13 mouse cellular contexts compared by ENCODE assay signal in the genomic region with DNA sequence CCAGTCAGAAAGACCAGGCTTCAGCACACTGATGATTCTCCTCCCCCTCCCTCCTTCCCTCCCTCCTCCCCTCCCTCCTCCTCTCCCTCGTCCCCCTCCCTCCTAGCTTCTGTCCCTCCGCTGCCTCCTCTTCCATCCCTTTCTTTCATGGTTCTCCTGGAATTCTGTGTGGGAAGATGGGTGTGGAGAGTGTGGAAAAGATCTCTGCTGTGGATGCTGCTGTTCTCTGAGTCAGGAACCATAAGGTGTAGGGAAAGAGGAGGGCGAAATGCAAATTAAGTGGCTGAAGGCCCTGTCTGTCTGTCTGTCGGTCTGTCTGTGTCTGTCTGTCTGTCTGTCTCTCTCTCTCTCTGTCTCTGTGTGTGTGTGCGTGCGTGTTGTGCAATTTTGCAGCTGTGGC. TPM values are rescaled to one million over a fixed set of nuclear protein-coding genes. Genes with fewer than 3 reads are reported as not detected.
"Had no signal": no experiment of that assay in that cellular context is flagged by ENCODE, and none has a peak within 500 bp of the region (broad histone marks: within the 10 kb centered on the region; RNA-seq: fewer than 3 reads in every experiment).

No protein-coding gene starts in this region.

- H3K36me3 ChIP-seq: limb, embryonic 10.5 days; lung, embryonic 15.5 days; midbrain, embryonic 12.5 days had no signal

- H3K4me2 ChIP-seq: lung, embryonic 15.5 days; midbrain, embryonic 12.5 days had no signal

- H3K4me3 ChIP-seq: layer of hippocampus, adult 2 months; limb, embryonic 10.5 days; lung, embryonic 15.5 days; megakaryocyte, embryonic 14.5 days; midbrain, embryonic 12.5 days had no signal

- DNase-seq: kidney, adult 11 months; kidney, adult 9 months; kidney, postnatal 4 days; lung, postnatal 14 days; thymus, adult 18-20 months; thymus, postnatal 14 days had no signal

- H3K9me3 ChIP-seq: limb, embryonic 10.5 days; lung, embryonic 15.5 days; megakaryocyte, embryonic 14.5 days; midbrain, embryonic 12.5 days had no signal

- H3K9ac ChIP-seq: lung, embryonic 15.5 days; midbrain, embryonic 12.5 days had no signal

- H3K27me3 ChIP-seq: lung, embryonic 15.5 days; midbrain, embryonic 12.5 days had no signal

- H3K27ac ChIP-seq: kidney, postnatal 0 days; layer of hippocampus, adult 2 months; limb, embryonic 10.5 days; lung, embryonic 15.5 days; macrophage; midbrain, embryonic 12.5 days had no signal

RNA-seq across cellular contexts. Expression of a gene that starts 10.5 kb away (rescaled TPM):
- polyA plus RNA-seq: macrophage had no signal
